Mouse (Mus musculus) kidney, embryonic 15.5 days (tissue): ENCODE results near the gene Tas2r118. TPM values are rescaled to one million over a fixed set of nuclear protein-coding genes. Genes with fewer than 3 reads are reported as not detected.

Experiments used
- polyA plus RNA-seq: library from polyadenylated mRNA; unstranded; fragments of >200 nt; fragmentation: Nextera tagmentation; extraction: Ambion mirVana; gene quantifications from 2 replicates; pipeline ENCODE4 v1.2.1, GENCODE M21; 2015

Tas2r118 gene
- polyA plus RNA-seq, 1 experiment from 2014 or later = not detected

Other genes starting within 250 kb of the Tas2r118 start
- 6.1 and 6.6 TPM in 2 replicates for gene Cadps2, start 130.6 kb downstream of the Tas2r118 start, polyA plus RNA-seq
- gene Slc13a1, start 198.0 kb upstream of the Tas2r118 start, polyA plus RNA-seq = 3.3 and 4.2 TPM in 2 replicates